In the genomic region with DNA sequence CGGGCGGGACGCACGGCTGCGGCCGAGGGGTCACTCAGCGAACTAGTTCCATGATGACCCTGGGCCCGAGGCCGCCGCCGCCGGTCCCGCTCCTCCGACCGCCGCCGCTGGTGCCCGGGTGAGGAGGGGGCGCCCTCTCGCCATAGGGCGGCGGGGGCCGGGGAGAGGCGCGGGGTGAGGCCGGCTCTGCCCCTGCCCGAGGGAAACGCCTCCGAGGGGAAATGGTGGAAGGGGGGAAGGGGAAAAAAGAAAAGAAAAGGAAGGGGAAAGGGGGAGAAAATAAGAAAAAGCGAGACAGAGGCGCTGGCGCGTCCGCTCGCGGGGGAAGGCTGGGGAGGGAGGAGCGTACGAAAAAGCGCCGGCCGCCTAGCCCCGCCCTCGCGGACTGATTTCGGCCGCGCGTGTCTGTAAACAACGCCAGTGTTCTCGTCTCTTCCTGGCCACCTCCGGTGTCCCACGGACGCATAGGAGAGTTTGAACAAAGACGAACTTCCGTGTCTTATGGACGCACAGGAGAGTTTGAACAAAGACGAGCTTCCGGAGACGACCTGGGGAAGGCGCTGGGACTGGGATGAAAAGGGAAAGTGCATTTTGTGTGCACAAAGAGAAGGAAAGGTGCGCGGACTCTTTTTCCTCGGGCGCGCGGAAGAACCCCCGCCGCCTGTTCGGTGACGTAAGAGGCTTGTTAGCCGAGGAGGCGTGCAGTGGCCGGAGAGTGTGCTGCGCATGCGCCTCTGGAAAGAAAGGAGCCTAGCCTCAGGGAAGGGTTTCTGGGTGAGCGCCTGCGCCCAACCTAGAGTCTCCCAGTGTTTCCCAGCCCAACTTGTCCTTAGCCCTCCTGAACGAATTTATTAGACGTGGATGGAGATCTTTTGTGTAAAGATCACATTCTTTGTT, we compare ENCODE assay signal across 8 mouse cellular contexts. TPM values are rescaled to one million over a fixed set of nuclear protein-coding genes. Genes with fewer than 3 reads are reported as not detected.
DNase-seq lines count a peak whose midpoint lies in the region; ATAC-seq and TF ChIP-seq lines count a peak whose summit lies in the region.

Gene Ccni (minus strand): TSS at position 387 of the 897 bp plus-strand sequence.
Gene 2010109A12Rik (plus strand): TSS at position 410 of the 897 bp plus-strand sequence.

- no peak for TF ChIP-seq CTCF in layer of hippocampus, adult 2 months (conservative IDR thresholded peaks at IDR 0.05)
- TF ChIP-seq CTCF in lung, embryonic 14.5 days (IDR thresholded peaks at IDR 0.05; ENCODE audit: low read depth) = no peak
- TF ChIP-seq CTCF in olfactory bulb, adult 2 months (IDR thresholded peaks at IDR 0.05; ENCODE audit: insufficient read depth, low read depth, low read length) = no peak
- 0 out of 2 replicates have a peak, but pooled peaks have one; percentile 5 for TF ChIP-seq CTCF in thymus, adult 2 months (IDR thresholded peaks at IDR 0.05; ENCODE audit: borderline replicate concordance, control insufficient read depth, extremely low read depth, insufficient read depth, low read length, poor library complexity)

- under 1% methylated on average over 72 of the region's 79 CpGs for WGBS in forebrain, embryonic 15.5 days
- WGBS in lung, embryonic 14.5 days = under 1% methylated on average over 79 of the region's 79 CpGs
- WGBS in olfactory bulb, adult 2 months = under 1% methylated on average over 79 of the region's 79 CpGs
- WGBS in thymus, adult 2 months = under 1% methylated on average over 79 of the region's 79 CpGs

- H3K9me3 ChIP-seq in ES-E14 (ENCODE audit: control insufficient read depth, insufficient read depth, low read depth, low read length) = no peaks in the 10 kb centered on the region
- H3K9me3 ChIP-seq in forebrain, embryonic 15.5 days = no peaks in the 10 kb centered on the region
- no peaks in the 10 kb centered on the region for H3K9me3 ChIP-seq in lung, embryonic 14.5 days (ENCODE audit: low read depth, low read length)

- peaks cover 3% of the 10 kb centered on the region; the same call in 1 of the 2 replicates for H3K36me3 ChIP-seq in ES-E14 (ENCODE audit: control insufficient read depth, insufficient read depth, low read length, poor library complexity, severe bottlenecking)
- H3K36me3 ChIP-seq in forebrain, embryonic 15.5 days = peaks cover 6% of the 10 kb centered on the region
- peaks cover 9% of the 10 kb centered on the region for H3K36me3 ChIP-seq in lung, embryonic 14.5 days (ENCODE audit: insufficient read depth)
- H3K36me3 ChIP-seq in thymus, adult 2 months (ENCODE audit: control insufficient read depth, insufficient read depth, low read length) = peaks cover 7% of the 10 kb centered on the region; the same call in 1 of the 2 replicates

- in situ Hi-C loops in ES-E14 (cut with MboI; ENCODE audit: low sequenced_read_pairs in 2 of 2, unreplicated experiment in 2 of 2) = no loop called here

- peak within 1 kb of the TSS; percentile 96 to 97 for H3K4me3 ChIP-seq in ES-E14 (ENCODE audit: insufficient read depth in 1 of 2, low read depth in 1 of 2, low read length in 2 of 2, poor library complexity in 1 of 2, severe bottlenecking in 1 of 2)
- peak within 1 kb of the TSS; percentile 82 for H3K4me3 ChIP-seq in forebrain, embryonic 15.5 days
- H3K4me3 ChIP-seq in layer of hippocampus, adult 2 months = peak within 1 kb of the TSS; percentile 76
- H3K4me3 ChIP-seq in lung, embryonic 14.5 days (ENCODE audit: low read depth, low read length) = peak within 1 kb of the TSS; percentile 87
- H3K4me3 ChIP-seq in olfactory bulb, adult 2 months (ENCODE audit: insufficient read depth, low read depth, low read length) = peak within 1 kb of the TSS; percentile 61
- H3K4me3 ChIP-seq in thymus, adult 2 months (ENCODE audit: control insufficient read depth, insufficient read depth, low read length) = peak within 1 kb of the TSS; percentile 96

- peak; percentile 70 for TF ChIP-seq POLR2A in olfactory bulb, adult 2 months (IDR thresholded peaks at IDR 0.05; ENCODE audit: insufficient read depth, low read depth, low read length)
- peak; percentile 81 for TF ChIP-seq POLR2A in thymus, adult 2 months (IDR thresholded peaks at IDR 0.05; ENCODE audit: control insufficient read depth, extremely low read depth, insufficient read depth, low read length, poor library complexity)

- peak within 1 kb of the TSS; percentile 96 for H3K9ac ChIP-seq in ES-E14 (ENCODE audit: insufficient read depth, low read depth, low read length, poor library complexity, severe bottlenecking)
- peak within 1 kb of the TSS; percentile 99 for H3K9ac ChIP-seq in forebrain, embryonic 15.5 days (replicated peaks)
- peak within 1 kb of the TSS; percentile 95 for H3K9ac ChIP-seq in lung, embryonic 14.5 days

- peak within 1 kb of the TSS; percentile 79 for H3K4me2 ChIP-seq in forebrain, embryonic 15.5 days (replicated peaks)
- peak within 1 kb of the TSS; percentile 67 for H3K4me2 ChIP-seq in lung, embryonic 14.5 days

- peak; percentile 97 for ATAC-seq in forebrain, embryonic 15.5 days (replicated peaks)
- ATAC-seq in lung, embryonic 14.5 days (ENCODE audit: insufficient read depth) = peak; percentile 98

- H3K27me3 ChIP-seq in forebrain, embryonic 15.5 days = no peaks in the 10 kb centered on the region
- H3K27me3 ChIP-seq in lung, embryonic 14.5 days (ENCODE audit: insufficient read depth, low read length) = no peaks in the 10 kb centered on the region
- no peaks in the 10 kb centered on the region for H3K27me3 ChIP-seq in thymus, adult 2 months (ENCODE audit: control insufficient read depth, insufficient read depth, low read length)

- DNase-seq in ES-E14 (ENCODE audit: low read depth, low spot score) = peak; percentile 95
- DNase-seq in cerebellum, adult 11-12 months = peak; percentile 96
- peak; percentile 95 to 98 for DNase-seq in heart, postnatal 36 days
- DNase-seq in layer of hippocampus, adult 2 months (ENCODE audit: low spot score in 2 of 2) = peak; percentile 93 to 95
- peak; percentile 98 for DNase-seq in lung, embryonic 14.5 days
- peak; percentile 95 for DNase-seq in thymus, adult 2 months

- intact Hi-C loops in heart, postnatal 36 days (cut with DNase I) = loop anchor here (5.0 kb wide), 1 partner anchor 116 kb away; no protein-coding TSS in a partner anchor

- peak within 1 kb of the TSS; percentile 94 for H3K27ac ChIP-seq in ES-E14 (ENCODE audit: insufficient read depth, low read depth, low read length, poor library complexity, severe bottlenecking)
- peak within 1 kb of the TSS; percentile 97 for H3K27ac ChIP-seq in forebrain, embryonic 15.5 days (replicated peaks)
- peak within 1 kb of the TSS; percentile 96 for H3K27ac ChIP-seq in layer of hippocampus, adult 2 months
- peak within 1 kb of the TSS; percentile 96 for H3K27ac ChIP-seq in lung, embryonic 14.5 days (ENCODE audit: low read depth)
- peak within 1 kb of the TSS; percentile 97 for H3K27ac ChIP-seq in olfactory bulb, adult 2 months (ENCODE audit: insufficient read depth, low read depth, low read length)
- H3K27ac ChIP-seq in thymus, adult 2 months (ENCODE audit: control insufficient read depth, insufficient read depth, low read length) = peak within 1 kb of the TSS; percentile 95

- peaks cover 0 to 5% of the 10 kb centered on the region in 2 experiments; a peak in 2 of 4 replicates for H3K4me1 ChIP-seq in ES-E14 (ENCODE audit: control insufficient read depth in 2 of 2, insufficient read depth in 2 of 2, low read length in 2 of 2, poor library complexity in 1 of 2)
- H3K4me1 ChIP-seq in forebrain, embryonic 15.5 days = peaks cover 29% of the 10 kb centered on the region
- H3K4me1 ChIP-seq in lung, embryonic 14.5 days (ENCODE audit: insufficient read depth) = 0 out of 2 replicates have a peak, but pooled peaks cover 5% of the 10 kb centered on the region
- no peaks in the 10 kb centered on the region for H3K4me1 ChIP-seq in olfactory bulb, adult 2 months (ENCODE audit: control insufficient read depth, insufficient read depth, low read length)
- H3K4me1 ChIP-seq in thymus, adult 2 months (replicated peaks; ENCODE audit: control insufficient read depth, insufficient read depth, low read length) = no peaks in the 10 kb centered on the region

TF ChIP-seq in ES-E14, 5 proteins besides CTCF, POLR2A, EP300 and RAD21:
- 0 out of 2 replicates have a peak, but pooled peaks have one; percentile 21 for TF ChIP-seq CHD2 (IDR thresholded peaks at IDR 0.05; ENCODE audit: low read depth, low read length)
- peak; percentile 30; the same call in 1 of the 2 replicates for TF ChIP-seq HCFC1 (IDR thresholded peaks at IDR 0.05; ENCODE audit: borderline replicate concordance, insufficient read depth, low read length)
- TF ChIP-seq MAFK (IDR thresholded peaks at IDR 0.05; ENCODE audit: insufficient read depth, low read depth, low read length) = no peak
- no peak for TF ChIP-seq ZC3H11A (IDR thresholded peaks at IDR 0.05; ENCODE audit: borderline replicate concordance, low read depth, low read length)
- no peak for TF ChIP-seq ZNF384 (IDR thresholded peaks at IDR 0.05; ENCODE audit: low read depth, low read length)

RNA-seq across cellular contexts. Expression of gene Ccni, which starts in this region (rescaled TPM):
- total RNA-seq in ES-E14 (2012; rRNA removed) = 46.2 and 46.5 TPM in 2 replicates
- 202 and 223 TPM in 2 replicates for polyA plus RNA-seq in forebrain, embryonic 15.5 days (2015; fragmentation: Nextera tagmentation; extraction: Ambion mirVana)
- 100 to 1,000 TPM; 167 to 188 TPM for total RNA-seq in heart, postnatal 36 days (2021)
- 100 to 1,000 TPM; 251 to 256 TPM for total RNA-seq in layer of hippocampus, adult 2 months (2021)
- polyA plus RNA-seq in lung, embryonic 14.5 days (2014; fragmentation: Nextera tagmentation; extraction: Ambion mirVana) = 157 and 165 TPM in 2 replicates
- not detected in 2 replicates for polyA plus RNA-seq in olfactory bulb, adult 2 months (2012; ENCODE audit: insufficient read depth, insufficient read length, low replicate concordance, missing spikeins)
- 121 and 155 TPM in 2 replicates for polyA plus RNA-seq in thymus, adult 2 months (2012; rRNA removed)

RNA-seq across cellular contexts. Expression of gene 2010109A12Rik, which starts in this region (rescaled TPM):
- total RNA-seq in ES-E14 (2012; rRNA removed) = 0.42 and 0.76 TPM in 2 replicates
- polyA plus RNA-seq in forebrain, embryonic 15.5 days (2015; fragmentation: Nextera tagmentation; extraction: Ambion mirVana) = 2.3 and 3.5 TPM in 2 replicates
- under 1 TPM in 1 of 2 experiments, not detected in 1; 0.68 TPM for total RNA-seq in heart, postnatal 36 days (2021)
- total RNA-seq in layer of hippocampus, adult 2 months (2021) = 1 to 10 TPM; 1.1 to 1.8 TPM
- polyA plus RNA-seq in lung, embryonic 14.5 days (2014; fragmentation: Nextera tagmentation; extraction: Ambion mirVana) = 1.2 and 2.0 TPM in 2 replicates
- not detected in 2 replicates for polyA plus RNA-seq in olfactory bulb, adult 2 months (2012; ENCODE audit: insufficient read depth, insufficient read length, low replicate concordance, missing spikeins)
- 0.20 and 0.34 TPM in 2 replicates for polyA plus RNA-seq in thymus, adult 2 months (2012; rRNA removed)

Comparison
In these comparisons a context has a peak if more than half of its experiments do, and no peak if none do; other contexts are left out.
1. Peak in every context shown above with its lines: DNase-seq, ATAC-seq, H3K4me3 ChIP-seq and H3K27ac ChIP-seq.
2. RNA of gene Ccni (polyA plus RNA-seq): 202 to 223 TPM in forebrain, embryonic 15.5 days, 157 to 165 TPM in lung, embryonic 14.5 days and 121 to 155 TPM in thymus, adult 2 months; not detected in olfactory bulb, adult 2 months; every median in the first group is over 100 times any median in the second.